Mouse (Mus musculus): ENCODE measurements around the gene Prkci. TPM values are rescaled to one million over a fixed set of nuclear protein-coding genes. Genes with fewer than 3 reads are reported as not detected.

Prkci gene
- polyA plus RNA-seq, 1 experiment from 2014 or later: 3.8 TPM

- DNase-seq (no peak), ATAC-seq (0 out of 2 replicates have a peak, but pooled peaks have one; percentile 25)
- H3K9me3 ChIP-seq (ENCODE audit: low read length): no peaks in the 10 kb centered on the region
- WGBS (ENCODE audit: insufficient replicate concordance): 67% methylated on average over 8 of the region's 8 CpGs
- no peaks in the 10 kb centered on the region for H3K27me3 ChIP-seq (ENCODE audit: insufficient read depth, low read length)
- H3K4me3 ChIP-seq (ENCODE audit: low read depth, low read length): no peak overlapping the region
- H3K36me3 ChIP-seq (replicated peaks; ENCODE audit: insufficient read depth, low read length): 0 out of 2 replicates have a peak, but pooled peaks cover 2% of the 10 kb centered on the region
- H3K27ac ChIP-seq (ENCODE audit: low read depth): no peak overlapping the region
- H3K4me1 ChIP-seq (ENCODE audit: insufficient read depth): no peaks in the 10 kb centered on the region
- no peak overlapping the region for H3K9ac ChIP-seq (replicated peaks)
- TF ChIP-seq CTCF (IDR thresholded peaks at IDR 0.05; ENCODE audit: low read depth): no peak
- TF ChIP-seq EP300 (IDR thresholded peaks at IDR 0.05; ENCODE audit: low read depth): no peak
- H3K4me2 ChIP-seq (ENCODE audit: low read depth, low read length): no peak overlapping the region
Measured at GRCm38 (mm10) chr3:31027718-31028117, 32.2 kb downstream of the Prkci start.

GRCm38 (mm10) chr3:31031621-31032020, 36.1 kb downstream of the Prkci start:
- ATAC-seq (no peak), DNase-seq (no peak)
- H3K4me3 ChIP-seq (ENCODE audit: low read depth, low read length): no peak overlapping the region
- no peaks in the 10 kb centered on the region for H3K27me3 ChIP-seq (ENCODE audit: insufficient read depth, low read length)
- WGBS (ENCODE audit: insufficient replicate concordance): 85% methylated on average over 9 of the region's 9 CpGs
- H3K27ac ChIP-seq (ENCODE audit: low read depth): no peak overlapping the region
- TF ChIP-seq CTCF (IDR thresholded peaks at IDR 0.05; ENCODE audit: low read depth): no peak
- TF ChIP-seq EP300 (IDR thresholded peaks at IDR 0.05; ENCODE audit: low read depth): no peak
- H3K4me2 ChIP-seq (ENCODE audit: low read depth, low read length): no peak overlapping the region
- no peaks in the 10 kb centered on the region for H3K9me3 ChIP-seq (ENCODE audit: low read length)
- no peak overlapping the region for H3K9ac ChIP-seq (replicated peaks)
- H3K36me3 ChIP-seq (replicated peaks; ENCODE audit: insufficient read depth, low read length): peaks cover 5% of the 10 kb centered on the region; the same call in 1 of the 2 replicates
- no peaks in the 10 kb centered on the region for H3K4me1 ChIP-seq (ENCODE audit: insufficient read depth)

- H3K4me3 ChIP-seq (ENCODE audit: low read depth, low read length): no peak overlapping the region
- no peaks in the 10 kb centered on the region for H3K27me3 ChIP-seq (ENCODE audit: insufficient read depth, low read length)
- ATAC-seq (no peak), DNase-seq (no peak)
- peaks cover 4% of the 10 kb centered on the region; the same call in 1 of the 2 replicates for H3K36me3 ChIP-seq (replicated peaks; ENCODE audit: insufficient read depth, low read length)
- no peak overlapping the region for H3K9ac ChIP-seq (replicated peaks)
- H3K27ac ChIP-seq (ENCODE audit: low read depth): no peak overlapping the region
- H3K9me3 ChIP-seq (ENCODE audit: low read length): no peaks in the 10 kb centered on the region
- 74% methylated on average over 3 of the region's 3 CpGs for WGBS (ENCODE audit: insufficient replicate concordance)
- no peaks in the 10 kb centered on the region for H3K4me1 ChIP-seq (ENCODE audit: insufficient read depth)
- TF ChIP-seq CTCF (IDR thresholded peaks at IDR 0.05; ENCODE audit: low read depth) (no peak), EP300 (IDR thresholded peaks at IDR 0.05; ENCODE audit: low read depth) (no peak)
- no peak overlapping the region for H3K4me2 ChIP-seq (ENCODE audit: low read depth, low read length)
Measured at GRCm38 (mm10) chr3:31033644-31034043, 38.1 kb downstream of the Prkci start.

- H3K4me2 ChIP-seq (ENCODE audit: low read depth, low read length): no peak overlapping the region
Measured at GRCm38 (mm10) chr3:31037851-31038250, 42.3 kb downstream of the Prkci start.

GRCm38 (mm10) chr3:31038689-31039088, 43.1 kb downstream of the Prkci start:
- no peaks in the 10 kb centered on the region for H3K9me3 ChIP-seq (ENCODE audit: low read length)
- DNase-seq (no peak), ATAC-seq (no peak)
- H3K27me3 ChIP-seq (ENCODE audit: insufficient read depth, low read length): no peaks in the 10 kb centered on the region
- TF ChIP-seq CTCF (IDR thresholded peaks at IDR 0.05; ENCODE audit: low read depth): no peak
- TF ChIP-seq EP300 (IDR thresholded peaks at IDR 0.05; ENCODE audit: low read depth): no peak
- no peak overlapping the region for H3K4me2 ChIP-seq (ENCODE audit: low read depth, low read length)
- no peak overlapping the region for H3K9ac ChIP-seq (replicated peaks)
- no peak overlapping the region for H3K27ac ChIP-seq (ENCODE audit: low read depth)
- peaks cover 17% of the 10 kb centered on the region for H3K36me3 ChIP-seq (replicated peaks; ENCODE audit: insufficient read depth, low read length)
- no peaks in the 10 kb centered on the region for H3K4me1 ChIP-seq (ENCODE audit: insufficient read depth)
- 83% methylated on average over 10 of the region's 10 CpGs for WGBS (ENCODE audit: insufficient replicate concordance)
- H3K4me3 ChIP-seq (ENCODE audit: low read depth, low read length): no peak overlapping the region

More at GRCm38 (mm10) chr3:31037851-31038250, 42.3 kb downstream of the Prkci start:
- no peak overlapping the region for H3K4me3 ChIP-seq (ENCODE audit: low read depth, low read length)
- no peaks in the 10 kb centered on the region for H3K27me3 ChIP-seq (ENCODE audit: insufficient read depth, low read length)
- TF ChIP-seq CTCF (IDR thresholded peaks at IDR 0.05; ENCODE audit: low read depth) (no peak), EP300 (IDR thresholded peaks at IDR 0.05; ENCODE audit: low read depth) (no peak)
- no peak for ATAC-seq
- DNase-seq: no peak
- H3K27ac ChIP-seq (ENCODE audit: low read depth): no peak overlapping the region
- no peaks in the 10 kb centered on the region for H3K9me3 ChIP-seq (ENCODE audit: low read length)
- H3K4me1 ChIP-seq (ENCODE audit: insufficient read depth): no peaks in the 10 kb centered on the region
- peaks cover 17% of the 10 kb centered on the region for H3K36me3 ChIP-seq (replicated peaks; ENCODE audit: insufficient read depth, low read length)
- WGBS (ENCODE audit: insufficient replicate concordance): 73% methylated on average over 13 of the region's 13 CpGs
- H3K9ac ChIP-seq (replicated peaks): no peak overlapping the region

- H3K27me3 ChIP-seq (ENCODE audit: insufficient read depth, low read length): no peaks in the 10 kb centered on the region
- 79% methylated on average over 2 of the region's 2 CpGs for WGBS (ENCODE audit: insufficient replicate concordance)
- H3K4me1 ChIP-seq (ENCODE audit: insufficient read depth): no peaks in the 10 kb centered on the region
- ATAC-seq: no peak
- no peak for TF ChIP-seq EP300 (IDR thresholded peaks at IDR 0.05; ENCODE audit: low read depth)
- TF ChIP-seq CTCF (IDR thresholded peaks at IDR 0.05; ENCODE audit: low read depth): no peak
- H3K4me2 ChIP-seq (ENCODE audit: low read depth, low read length): no peak overlapping the region
- no peak overlapping the region for H3K27ac ChIP-seq (ENCODE audit: low read depth)
- no peak overlapping the region for H3K9ac ChIP-seq (replicated peaks)
- no peaks in the 10 kb centered on the region for H3K9me3 ChIP-seq (ENCODE audit: low read length)
- no peak overlapping the region for H3K4me3 ChIP-seq (ENCODE audit: low read depth, low read length)
- no peak for DNase-seq
- H3K36me3 ChIP-seq (replicated peaks; ENCODE audit: insufficient read depth, low read length): peaks cover 15% of the 10 kb centered on the region
Measured at GRCm38 (mm10) chr3:31042992-31043391, 47.4 kb downstream of the Prkci start.

GRCm38 (mm10) chr3:31047263-31047662, 51.7 kb downstream of the Prkci start:
- no peaks in the 10 kb centered on the region for H3K4me1 ChIP-seq (ENCODE audit: insufficient read depth)
- 66% methylated on average over 3 of the region's 3 CpGs for WGBS (ENCODE audit: insufficient replicate concordance)
- no peaks in the 10 kb centered on the region for H3K27me3 ChIP-seq (ENCODE audit: insufficient read depth, low read length)
- H3K36me3 ChIP-seq (replicated peaks; ENCODE audit: insufficient read depth, low read length): peaks cover 8% of the 10 kb centered on the region; the same call in 1 of the 2 replicates
- H3K9ac ChIP-seq (replicated peaks): no peak overlapping the region
- TF ChIP-seq EP300 (IDR thresholded peaks at IDR 0.05; ENCODE audit: low read depth) (no peak), CTCF (IDR thresholded peaks at IDR 0.05; ENCODE audit: low read depth) (peak; percentile 53)
- H3K4me2 ChIP-seq (ENCODE audit: low read depth, low read length): no peak overlapping the region
- no peaks in the 10 kb centered on the region for H3K9me3 ChIP-seq (ENCODE audit: low read length)
- ATAC-seq (no peak), DNase-seq (no peak)
- no peak overlapping the region for H3K4me3 ChIP-seq (ENCODE audit: low read depth, low read length)
- H3K27ac ChIP-seq (ENCODE audit: low read depth): no peak overlapping the region
